Mouse (Mus musculus): ENCODE measurements around the gene Shkbp1. TPM values are rescaled to one million over a fixed set of nuclear protein-coding genes. Genes with fewer than 3 reads are reported as not detected.
A peak's percentile ranks its signal among the peaks of the same experiment; 100 is the strongest.

Shkbp1 gene
- total RNA-seq, 1 experiment from 2014 or later: 25.8 TPM

- ATAC-seq (replicated peaks; ENCODE audit: low read depth, poor library complexity, severe bottlenecking): no peak
These were observed 20.7 kb downstream of the Shkbp1 start for GRCm38 (mm10) chr7:27335011-27335720.

GRCm38 (mm10) chr7:27334405-27334911, 21.4 kb downstream of the Shkbp1 start:
- 0 out of 2 replicates have a peak, but pooled peaks have one; percentile 6 for ATAC-seq (replicated peaks; ENCODE audit: low read depth, poor library complexity, severe bottlenecking)

- no peak for ATAC-seq (replicated peaks; ENCODE audit: low read depth, poor library complexity, severe bottlenecking)
These were observed 22.4 kb downstream of the Shkbp1 start for GRCm38 (mm10) chr7:27333316-27333941.

GRCm38 (mm10) chr7:27332353-27333199, 23.2 kb downstream of the Shkbp1 start:
- 0 out of 2 replicates have a peak, but pooled peaks have one; percentile 10 for ATAC-seq (replicated peaks; ENCODE audit: low read depth, poor library complexity, severe bottlenecking)

GRCm38 (mm10) chr7:27331854-27332253, 24.0 kb downstream of the Shkbp1 start:
- ATAC-seq (replicated peaks; ENCODE audit: low read depth, poor library complexity, severe bottlenecking): no peak

GRCm38 (mm10) chr7:27331541-27331851, 24.3 kb downstream of the Shkbp1 start:
- no peak for ATAC-seq (replicated peaks; ENCODE audit: low read depth, poor library complexity, severe bottlenecking)

GRCm38 (mm10) chr7:27330709-27331540, 24.9 kb downstream of the Shkbp1 start:
- ATAC-seq (replicated peaks; ENCODE audit: low read depth, poor library complexity, severe bottlenecking): peak; percentile 55

- no peak for ATAC-seq (replicated peaks; ENCODE audit: low read depth, poor library complexity, severe bottlenecking)
These were observed 25.8 kb downstream of the Shkbp1 start for GRCm38 (mm10) chr7:27329981-27330380.

GRCm38 (mm10) chr7:27329326-27329947, 26.4 kb downstream of the Shkbp1 start:
- ATAC-seq (replicated peaks; ENCODE audit: low read depth, poor library complexity, severe bottlenecking): peak; percentile 47

GRCm38 (mm10) chr7:27328648-27329047, 27.2 kb downstream of the Shkbp1 start:
- no peak for ATAC-seq (replicated peaks; ENCODE audit: low read depth, poor library complexity, severe bottlenecking)

- no peak for ATAC-seq (replicated peaks; ENCODE audit: low read depth, poor library complexity, severe bottlenecking)
These were observed 27.7 kb downstream of the Shkbp1 start for GRCm38 (mm10) chr7:27328161-27328560.

- ATAC-seq (replicated peaks; ENCODE audit: low read depth, poor library complexity, severe bottlenecking): no peak
These were observed 28.3 kb downstream of the Shkbp1 start for GRCm38 (mm10) chr7:27327500-27327899.

- no peak for ATAC-seq (replicated peaks; ENCODE audit: low read depth, poor library complexity, severe bottlenecking)
These were observed 29.5 kb downstream of the Shkbp1 start for GRCm38 (mm10) chr7:27326101-27326880.

GRCm38 (mm10) chr7:27325697-27326096, 30.1 kb downstream of the Shkbp1 start:
- peak; percentile 26 for ATAC-seq (replicated peaks; ENCODE audit: low read depth, poor library complexity, severe bottlenecking)

GRCm38 (mm10) chr7:27324928-27325327, 30.9 kb downstream of the Shkbp1 start:
- no peak for ATAC-seq (replicated peaks; ENCODE audit: low read depth, poor library complexity, severe bottlenecking)

GRCm38 (mm10) chr7:27324161-27324560, 31.7 kb downstream of the Shkbp1 start:
- ATAC-seq (replicated peaks; ENCODE audit: low read depth, poor library complexity, severe bottlenecking): no peak

GRCm38 (mm10) chr7:27323001-27323400, 32.8 kb downstream of the Shkbp1 start:
- ATAC-seq (replicated peaks; ENCODE audit: low read depth, poor library complexity, severe bottlenecking): no peak

- no peak for ATAC-seq (replicated peaks; ENCODE audit: low read depth, poor library complexity, severe bottlenecking)
These were observed 33.5 kb downstream of the Shkbp1 start for GRCm38 (mm10) chr7:27322291-27322690.

GRCm38 (mm10) chr7:27319411-27319810, 36.4 kb downstream of the Shkbp1 start:
- no peak for ATAC-seq (replicated peaks; ENCODE audit: low read depth, poor library complexity, severe bottlenecking)

Data from common myeloid progenitor, adult 5-6 weeks (primary cell).